ENCODE assay signal across 9 mouse cellular contexts in genomic region chr13:28417929-28418881, GRCm38 (mm10).
DNase-seq lines count a peak whose midpoint lies in the region; ATAC-seq and TF ChIP-seq lines count a peak whose summit lies in the region.
"Had no signal": no experiment of that assay in that cellular context is flagged by ENCODE, and none has a peak within 500 bp of the region (broad histone marks: within the 10 kb centered on the region; RNA-seq: fewer than 3 reads in every experiment).

No protein-coding gene starts in this region.

- no peaks in the 10 kb centered on the region for H3K27me3 ChIP-seq in cerebellum, adult 2 months (ENCODE audit: control insufficient read depth, insufficient read depth, low read length)
- no peaks in the 10 kb centered on the region for H3K27me3 ChIP-seq in forebrain, postnatal 0 days (ENCODE audit: insufficient read depth, low read length)
- H3K27me3 ChIP-seq in liver, embryonic 14.5 days (ENCODE audit: control insufficient read depth, insufficient read depth, low read length), result no peaks in the 10 kb centered on the region

- H3K4me1 ChIP-seq in cerebellum, adult 2 months (ENCODE audit: control insufficient read depth, insufficient read depth, low read length), result peaks cover 3% of the 10 kb centered on the region; the same call in 1 of the 2 replicates
- H3K4me1 ChIP-seq in forebrain, postnatal 0 days (ENCODE audit: insufficient read depth), result peaks cover 38% of the 10 kb centered on the region
- H3K4me1 ChIP-seq in liver, embryonic 14.5 days (replicated peaks; ENCODE audit: control insufficient read depth in 2 of 2, insufficient read depth in 2 of 2, low read length in 1 of 2), result peaks cover 0 to 8% of the 10 kb centered on the region in 2 experiments; a peak in 2 of 4 replicates

- no peaks in the 10 kb centered on the region for H3K9me3 ChIP-seq in forebrain, postnatal 0 days (ENCODE audit: low read length)
- H3K9me3 ChIP-seq in liver, embryonic 14.5 days (ENCODE audit: control insufficient read depth, low read length), result no peaks in the 10 kb centered on the region
- H3K9me3 ChIP-seq: G1E had no signal

- no peaks in the 10 kb centered on the region for H3K36me3 ChIP-seq in forebrain, postnatal 0 days (ENCODE audit: insufficient read depth)
- no peaks in the 10 kb centered on the region for H3K36me3 ChIP-seq in liver, embryonic 14.5 days (replicated peaks; ENCODE audit: control insufficient read depth, insufficient read depth, low read depth)
- H3K36me3 ChIP-seq: G1E had no signal

- H3K9ac ChIP-seq in forebrain, postnatal 0 days, result peak overlapping the region; percentile 67
- no peak overlapping the region for H3K9ac ChIP-seq in liver, embryonic 14.5 days (replicated peaks)

- ATAC-seq in forebrain, postnatal 0 days, result peak; percentile 25
- peak; percentile 37; the same call in 1 of the 2 replicates for ATAC-seq in liver, embryonic 14.5 days (ENCODE audit: insufficient read depth)

- TF ChIP-seq POLR2A in cerebellum, adult 2 months (IDR thresholded peaks at IDR 0.05; ENCODE audit: borderline replicate concordance, insufficient read depth, low read length), result no peak

- no peak for TF ChIP-seq CTCF in cerebellum, adult 2 months (IDR thresholded peaks at IDR 0.05; ENCODE audit: borderline replicate concordance, insufficient read depth, low read depth, low read length)
- TF ChIP-seq CTCF in forebrain, postnatal 0 days (IDR thresholded peaks at IDR 0.05; ENCODE audit: low read depth), result no peak
- no peak for TF ChIP-seq CTCF in liver, embryonic 14.5 days (IDR thresholded peaks at IDR 0.05; ENCODE audit: low read depth)

- intact Hi-C loops in heart, postnatal 25 days (cut with DNase I), result loop anchor here (5.0 to 10.0 kb wide), 3 partner anchors 84 to 1427 kb away; partner anchors contain the start of gene Sox4

- 46% methylated on average over 11 of the region's 11 CpGs for WGBS in cerebellum, adult 2 months
- WGBS in forebrain, postnatal 0 days, result 3% methylated on average over 11 of the region's 11 CpGs
- 22% methylated on average over 11 of the region's 11 CpGs for WGBS in liver, embryonic 14.5 days (ENCODE audit: insufficient replicate concordance)

- no peak for TF ChIP-seq EP300 in liver, embryonic 14.5 days (IDR thresholded peaks at IDR 0.05; ENCODE audit: low read depth)

- 0 out of 2 replicates have a peak overlapping the region, but pooled peaks have one; percentile 1 for H3K27ac ChIP-seq in cerebellum, adult 2 months (ENCODE audit: insufficient read depth, low read length)
- H3K27ac ChIP-seq in forebrain, postnatal 0 days (ENCODE audit: low read depth, low read length), result peak overlapping the region; percentile 97
- H3K27ac ChIP-seq in liver, embryonic 14.5 days, result no peak overlapping the region

- peak overlapping the region; percentile 62 for H3K4me2 ChIP-seq in forebrain, postnatal 0 days (ENCODE audit: low read depth)
- H3K4me2 ChIP-seq in liver, embryonic 14.5 days (ENCODE audit: low read depth), result peak overlapping the region; percentile 47

- DNase-seq in 416B (ENCODE audit: low read depth), result peak; percentile 46
- peak; percentile 40 to 58 for DNase-seq in cerebellum, adult 2 months
- peak; percentile 73 for DNase-seq in forebrain, postnatal 0 days
- peak; percentile 17 for DNase-seq in heart, postnatal 25 days (ENCODE audit: low spot score)
- DNase-seq in layer of hippocampus, adult 11-12 months (ENCODE audit: low spot score), result peak; percentile 52
- DNase-seq in liver, embryonic 14.5 days (ENCODE audit: low read depth in 3 of 3, low spot score in 3 of 3), result no peak
- DNase-seq in natural killer cell, adult 2 months (ENCODE audit: low spot score in 2 of 2), result peak; percentile 12 to 13
- DNase-seq in thymus, adult 18-20 months, result peak; percentile 74 to 83

- peak overlapping the region; percentile 80 for H3K4me3 ChIP-seq in cerebellum, adult 2 months (replicated peaks; ENCODE audit: insufficient read depth, low read depth, low read length)
- H3K4me3 ChIP-seq in forebrain, postnatal 0 days (ENCODE audit: low read depth, low read length), result peak overlapping the region; percentile 39
- peak overlapping the region in 1 of 2 experiments; percentile 8; a peak in 2 of 4 replicates for H3K4me3 ChIP-seq in liver, embryonic 14.5 days (ENCODE audit: insufficient read depth in 1 of 2, low read depth in 2 of 2, low read length in 2 of 2)

Comparison
In these comparisons a context has a peak if more than half of its experiments do, and no peak if none do; other contexts are left out.
1. DNase-seq: peak in 416B (single experiment), cerebellum, adult 2 months (2 of 2), forebrain, postnatal 0 days (single experiment), heart, postnatal 25 days (single experiment), layer of hippocampus, adult 11-12 months (single experiment), natural killer cell, adult 2 months (2 of 2) and thymus, adult 18-20 months (2 of 2); none in liver, embryonic 14.5 days (0 of 3).